Mouse (Mus musculus) G1E (cell line): Measurements from ENCODE around the gene Arhgef10l.

Source experiments
- CTCF ChIP-seq: IDR thresholded peaks from 2 replicates; pipeline ENCODE4 v1.5.1; 2012; ENCODE audit warnings: low read depth, low read length, inconsistent platforms, mixed read lengths
- GATA1 ChIP-seq: IDR thresholded peaks from 2 replicates; pipeline ENCODE4 v1.6.1; 2012; ENCODE audit warnings: borderline replicate concordance, low read length, inconsistent platforms, mixed read lengths
- POLR2AphosphoS5 ChIP-seq: IDR thresholded peaks from 2 replicates; pipeline ENCODE4 v1.6.1; 2012; ENCODE audit warnings: low read depth, low read length, inconsistent platforms; ENCODE audit not compliant: insufficient replicate concordance

GRCm38 (mm10) chr4:140695146-140695545, 29.3 kb upstream of the Arhgef10l start:
- no peak for TF ChIP-seq CTCF
- no peak for TF ChIP-seq POLR2AphosphoS5
- no peak for TF ChIP-seq GATA1
